Mouse (Mus musculus) liver, embryonic 14.5 days (tissue): ENCODE measurements around the gene Cd82.

ENCODE experiments used
- CTCF ChIP-seq: IDR thresholded peaks from 2 replicates; pipeline ENCODE4 v1.5.1; 2016; ENCODE audit warnings: antibody characterized with exemption, low read depth, control low read depth
- EP300 ChIP-seq: IDR thresholded peaks from 2 replicates; pipeline ENCODE4 v1.6.1; 2016; ENCODE audit warnings: antibody characterized with exemption, low read depth

GRCm38 (mm10) chr2:93410899-93411570, 51.9 kb downstream of the Cd82 start:
- no peak for TF ChIP-seq CTCF
- TF ChIP-seq EP300, result no peak
